Mouse (Mus musculus) frontal cortex, adult 2 months (tissue): ENCODE data around the gene Ifi35. TPM values are rescaled to one million over a fixed set of nuclear protein-coding genes. Genes with fewer than 3 reads are reported as not detected.

Experiments
- polyA plus RNA-seq: library from polyadenylated mRNA; depleted of rRNA; stranded (reverse); fragments of >200 nt; gene quantifications from 2 replicates; pipeline ENCODE4 v1.2.3, GENCODE M21; 2012; rRNA removed

Ifi35 gene
- polyA plus RNA-seq, 1 experiment: 9.0 TPM

Other genes starting within 250 kb of the Ifi35 start
- 44.8 and 50.3 TPM in 2 replicates for gene Ezh1, start 221.9 kb upstream of the Ifi35 start, polyA plus RNA-seq
- gene Ramp2, start 202.4 kb upstream of the Ifi35 start, polyA plus RNA-seq: 65.6 and 82.1 TPM in 2 replicates
- gene Vps25, start 194.7 kb upstream of the Ifi35 start, polyA plus RNA-seq: 63.8 TPM in 2 replicates
- 10.8 and 12.5 TPM in 2 replicates for gene Wnk4, start 187.8 kb upstream of the Ifi35 start, polyA plus RNA-seq
- gene Cntd1, start 169.4 kb upstream of the Ifi35 start, polyA plus RNA-seq: 0.71 and 0.84 TPM in 2 replicates
- gene Coa3, start 169.3 kb upstream of the Ifi35 start, polyA plus RNA-seq: 147 and 151 TPM in 2 replicates
- 177 and 195 TPM in 2 replicates for gene Becn1, start 146.1 kb upstream of the Ifi35 start, polyA plus RNA-seq
- 101 and 108 TPM in 2 replicates for gene Psme3, start 132.2 kb upstream of the Ifi35 start, polyA plus RNA-seq
- 4.5 and 5.1 TPM in 2 replicates for gene Aoc2, start 123.3 kb upstream of the Ifi35 start, polyA plus RNA-seq
- gene Aoc3, start 117.8 kb upstream of the Ifi35 start, polyA plus RNA-seq: 0.71 and 0.88 TPM in 2 replicates
- gene G6pc, start 80.8 kb upstream of the Ifi35 start, polyA plus RNA-seq: not detected in 2 replicates
- gene Aarsd1, start 30.8 kb upstream of the Ifi35 start, polyA plus RNA-seq: 49.2 and 53.5 TPM in 2 replicates
- gene Gm27029, start 23.6 kb upstream of the Ifi35 start, polyA plus RNA-seq: 3.6 and 4.1 TPM in 2 replicates
- gene Rundc1, start 23.3 kb upstream of the Ifi35 start, polyA plus RNA-seq: 33.4 and 33.7 TPM in 2 replicates
- 4.1 and 6.6 TPM in 2 replicates for gene Ptges3l, start 23.1 kb upstream of the Ifi35 start, polyA plus RNA-seq
- 480 and 588 TPM in 2 replicates for gene Rpl27, start 6.1 kb upstream of the Ifi35 start, polyA plus RNA-seq
- gene Rnd2, start 16.6 kb downstream of the Ifi35 start, polyA plus RNA-seq: 155 and 173 TPM in 2 replicates
- 41.3 and 41.4 TPM in 2 replicates for gene Vat1, start 17.8 kb downstream of the Ifi35 start, polyA plus RNA-seq
- 0.99 and 1.0 TPM in 2 replicates for gene Brca1, start 103.5 kb downstream of the Ifi35 start, polyA plus RNA-seq
- 114 and 124 TPM in 2 replicates for gene Nbr1, start 103.7 kb downstream of the Ifi35 start, polyA plus RNA-seq
- 4.2 and 4.8 TPM in 2 replicates for gene Tmem106a, start 133.8 kb downstream of the Ifi35 start, polyA plus RNA-seq
- gene Gm11634, start 150.8 kb downstream of the Ifi35 start, polyA plus RNA-seq: not detected in 2 replicates
- gene Rdm1, start 178.8 kb downstream of the Ifi35 start, polyA plus RNA-seq: 9.4 and 11.9 TPM in 2 replicates
- gene Arl4d, start 217.1 kb downstream of the Ifi35 start, polyA plus RNA-seq: 26.6 and 38.8 TPM in 2 replicates